Mouse (Mus musculus): Measurements from ENCODE around the gene Ikzf4. TPM values are rescaled to one million over a fixed set of nuclear protein-coding genes. Genes with fewer than 3 reads are reported as not detected.
A peak's percentile ranks its signal among the peaks of the same experiment; 100 is the strongest.
"Not testable (repeated sequence)": the region's sequence is repeated elsewhere in the genome, so short reads cannot be mapped to it uniquely, and the experiment has no call there.

Ikzf4 gene
- polyA plus RNA-seq, 1 experiment from 2014 or later, result 6.8 TPM

GRCm38 (mm10) chr10:128636561-128636960 lies 9.2 kb downstream of the Ikzf4 start:
- Histone ChIP-seq H3K36me3 (replicated peaks) (peaks cover 51% of the 10 kb centered on the region), H3K9ac (no peak overlapping the region), H3K4me1 (peaks cover 9% of the 10 kb centered on the region; the same call in 1 of the 2 replicates), H3K9me3 (no peaks in the 10 kb centered on the region), H3K4me2 (no peak overlapping the region), H3K4me3 (replicated peaks) (no peak overlapping the region), H3K27me3 (no peaks in the 10 kb centered on the region), H3K27ac (no peak overlapping the region)
- ATAC-seq (ENCODE audit: low FRiP score), result no peak
- 48% methylated on average over 6 of the region's 6 CpGs for WGBS

GRCm38 (mm10) chr10:128635697-128636096 lies 10.1 kb downstream of the Ikzf4 start:
- H3K9me3 ChIP-seq, result no peaks in the 10 kb centered on the region
- no peak overlapping the region for H3K27ac ChIP-seq
- H3K9ac ChIP-seq, result no peak overlapping the region
- peaks cover 9% of the 10 kb centered on the region; the same call in 1 of the 2 replicates for H3K4me1 ChIP-seq
- peaks cover 44% of the 10 kb centered on the region for H3K36me3 ChIP-seq (replicated peaks)
- no peak overlapping the region for H3K4me2 ChIP-seq
- 95% methylated on average over 13 of the region's 13 CpGs for WGBS
- H3K4me3 ChIP-seq (replicated peaks), result no peak overlapping the region
- H3K27me3 ChIP-seq, result no peaks in the 10 kb centered on the region
- ATAC-seq (ENCODE audit: low FRiP score), result no peak

GRCm38 (mm10) chr10:128631571-128631970 lies 14.2 kb downstream of the Ikzf4 start:
- no peak for ATAC-seq (ENCODE audit: low FRiP score)
- Histone ChIP-seq H3K27ac (no peak overlapping the region), H3K9ac (no peak overlapping the region), H3K4me3 (replicated peaks) (no peak overlapping the region), H3K4me1 (no peaks in the 10 kb centered on the region), H3K9me3 (no peaks in the 10 kb centered on the region), H3K4me2 (no peak overlapping the region), H3K36me3 (replicated peaks) (peaks cover 33% of the 10 kb centered on the region), H3K27me3 (0 out of 2 replicates have a peak, but pooled peaks cover 9% of the 10 kb centered on the region)
- WGBS, result 19% methylated on average over 6 of the region's 6 CpGs

GRCm38 (mm10) chr10:128630306-128630705 lies 15.5 kb downstream of the Ikzf4 start:
- not testable (repeated sequence) for H3K9ac ChIP-seq; H3K27me3 ChIP-seq; H3K4me1 ChIP-seq; ATAC-seq (ENCODE audit: low FRiP score); H3K4me2 ChIP-seq; H3K27ac ChIP-seq; H3K9me3 ChIP-seq; H3K4me3 ChIP-seq (replicated peaks)
- 93% methylated on average over 5 of the region's 5 CpGs for WGBS
- H3K36me3 ChIP-seq (replicated peaks), result peaks cover 25% of the 10 kb centered on the region

GRCm38 (mm10) chr10:128629746-128630145 lies 16.0 kb downstream of the Ikzf4 start:
- H3K4me2 ChIP-seq, result no peak overlapping the region

GRCm38 (mm10) chr10:128627398-128628317 lies 18.1 kb downstream of the Ikzf4 start:
- H3K27me3 ChIP-seq, result 0 out of 2 replicates have a peak, but pooled peaks cover 9% of the 10 kb centered on the region
- no peak overlapping the region for H3K9ac ChIP-seq
- no peak overlapping the region for H3K27ac ChIP-seq
- H3K4me3 ChIP-seq (replicated peaks), result no peak overlapping the region
- no peak overlapping the region for H3K4me2 ChIP-seq
- no peaks in the 10 kb centered on the region for H3K9me3 ChIP-seq
- WGBS, result 87% methylated on average over 10 of the region's 10 CpGs
- H3K36me3 ChIP-seq (replicated peaks), result peaks cover 30% of the 10 kb centered on the region
- no peak for ATAC-seq (ENCODE audit: low FRiP score)
- H3K4me1 ChIP-seq, result peaks cover 10% of the 10 kb centered on the region

More at GRCm38 (mm10) chr10:128629746-128630145, 16.0 kb downstream of the Ikzf4 start:
- Histone ChIP-seq H3K36me3 (replicated peaks) (peaks cover 25% of the 10 kb centered on the region), H3K4me1 (peaks cover 9% of the 10 kb centered on the region), H3K9ac (no peak overlapping the region), H3K27ac (no peak overlapping the region), H3K4me3 (replicated peaks) (no peak overlapping the region), H3K9me3 (no peaks in the 10 kb centered on the region), H3K27me3 (0 out of 2 replicates have a peak, but pooled peaks cover 9% of the 10 kb centered on the region)
- ATAC-seq (ENCODE audit: low FRiP score), result no peak
- 87% methylated on average over 2 of the region's 2 CpGs for WGBS

GRCm38 (mm10) chr10:128626311-128627310 lies 19.2 kb downstream of the Ikzf4 start, which contains the start of gene Rps26:
TSS of gene Rps26 (minus strand) at chr10:128626747.
- ATAC-seq (ENCODE audit: low FRiP score), result peak; percentile 97
- WGBS, result 1% methylated on average over 40 of the region's 40 CpGs

GRCm38 (mm10) chr10:128625287-128625894 lies 20.4 kb downstream of the Ikzf4 start:
- peaks cover 29% of the 10 kb centered on the region for H3K36me3 ChIP-seq (replicated peaks)
- H3K27ac ChIP-seq, result 0 out of 2 replicates have a peak overlapping the region, but pooled peaks have one; percentile 9
- WGBS, result 48% methylated on average over 7 of the region's 7 CpGs
- H3K9ac ChIP-seq, result peak overlapping the region; percentile 84
- no peak for ATAC-seq (ENCODE audit: low FRiP score)
- peak overlapping the region; percentile 83 for H3K4me3 ChIP-seq (replicated peaks)
- peaks cover 10% of the 10 kb centered on the region for H3K4me1 ChIP-seq
- no peaks in the 10 kb centered on the region for H3K9me3 ChIP-seq
- H3K27me3 ChIP-seq, result 0 out of 2 replicates have a peak, but pooled peaks cover 9% of the 10 kb centered on the region
- H3K4me2 ChIP-seq, result peak overlapping the region; percentile 85

More at GRCm38 (mm10) chr10:128626311-128627310, 19.2 kb downstream of the Ikzf4 start, which contains the start of gene Rps26:
- H3K27ac ChIP-seq, result peak within 1 kb of the TSS; percentile 43
- H3K4me1 ChIP-seq, result peaks cover 10% of the 10 kb centered on the region
- no peaks in the 10 kb centered on the region for H3K9me3 ChIP-seq
- H3K9ac ChIP-seq, result peak within 1 kb of the TSS; percentile 84
- peaks cover 29% of the 10 kb centered on the region for H3K36me3 ChIP-seq (replicated peaks)
- H3K4me3 ChIP-seq (replicated peaks), result peak within 1 kb of the TSS; percentile 83
- 0 out of 2 replicates have a peak, but pooled peaks cover 9% of the 10 kb centered on the region for H3K27me3 ChIP-seq
- H3K4me2 ChIP-seq, result peak within 1 kb of the TSS; percentile 85

GRCm38 (mm10) chr10:128623106-128623613 lies 22.6 kb downstream of the Ikzf4 start:
- H3K27ac ChIP-seq; H3K9ac ChIP-seq; ATAC-seq (ENCODE audit: low FRiP score); H3K4me2 ChIP-seq; H3K27me3 ChIP-seq; H3K4me1 ChIP-seq; H3K9me3 ChIP-seq; H3K4me3 ChIP-seq (replicated peaks): not testable (repeated sequence)
- 87% methylated on average over 4 of the region's 4 CpGs for WGBS
- H3K36me3 ChIP-seq (replicated peaks), result peaks cover 29% of the 10 kb centered on the region

GRCm38 (mm10) chr10:128622702-128623101 lies 23.1 kb downstream of the Ikzf4 start:
- no peaks in the 10 kb centered on the region for H3K9me3 ChIP-seq
- 0 out of 2 replicates have a peak, but pooled peaks cover under 1% of the 10 kb centered on the region for H3K27me3 ChIP-seq
- H3K36me3 ChIP-seq (replicated peaks), result peaks cover 29% of the 10 kb centered on the region
- peaks cover 10% of the 10 kb centered on the region for H3K4me1 ChIP-seq
- no peak overlapping the region for H3K9ac ChIP-seq
- no peak overlapping the region for H3K27ac ChIP-seq
- no peak overlapping the region for H3K4me2 ChIP-seq
- H3K4me3 ChIP-seq (replicated peaks), result no peak overlapping the region
- 76% methylated on average over 4 of the region's 4 CpGs for WGBS
- no peak for ATAC-seq (ENCODE audit: low FRiP score)

- 73% methylated on average over 3 of the region's 3 CpGs for WGBS
- H3K36me3 ChIP-seq (replicated peaks), result peaks cover 29% of the 10 kb centered on the region
- H3K9ac ChIP-seq, result no peak overlapping the region
- H3K4me2 ChIP-seq, result no peak overlapping the region
- no peaks in the 10 kb centered on the region for H3K27me3 ChIP-seq
- peaks cover 10% of the 10 kb centered on the region for H3K4me1 ChIP-seq
- ATAC-seq (ENCODE audit: low FRiP score), result no peak
- no peak overlapping the region for H3K4me3 ChIP-seq (replicated peaks)
- H3K27ac ChIP-seq, result no peak overlapping the region
- H3K9me3 ChIP-seq, result no peaks in the 10 kb centered on the region
Observed at GRCm38 (mm10) chr10:128621986-128622520, 23.7 kb downstream of the Ikzf4 start.

All from forebrain, embryonic 12.5 days (tissue).